Mouse (Mus musculus) ES-E14 (cell line): ENCODE measurements around the gene Rpn1.

Experiments used
- CHD2 ChIP-seq: IDR thresholded peaks from 2 replicates; pipeline ENCODE4 v1.6.1; 2014; ENCODE audit warnings: mild to moderate bottlenecking, low read depth, low read length, inconsistent platforms
- HCFC1 ChIP-seq: IDR thresholded peaks from 2 replicates; pipeline ENCODE4 v1.6.1; 2012; ENCODE audit warnings: low read length, inconsistent platforms, borderline replicate concordance; ENCODE audit not compliant: insufficient read depth
- ZC3H11A ChIP-seq: IDR thresholded peaks from 2 replicates; pipeline ENCODE4 v1.6.1; 2012; ENCODE audit warnings: low read depth, mild to moderate bottlenecking, inconsistent platforms, low read length, borderline replicate concordance

- no peak for TF ChIP-seq HCFC1
- no peak for TF ChIP-seq ZC3H11A
- TF ChIP-seq CHD2, result no peak
Observed at GRCm38 (mm10) chr6:88138485-88138884, 54.2 kb downstream of the Rpn1 start.
